Mouse (Mus musculus) ovary, postnatal 10 days (tissue): ENCODE results near the gene Stoml1.

ENCODE experiments used
- DNase-seq: peaks from one replicate; pipeline ENCODE4 v3.0.0; 2022; ENCODE audit warnings: low spot score

Stoml1 gene

GRCm38 (mm10) chr9:58253033-58253804, at the start of gene Stoml1:
Gene Stoml1 (plus strand): TSS chr9:58253164.
- DNase-seq = peak; percentile 91

- no peak for DNase-seq
These were observed 49.2 kb upstream of the Stoml1 start, which contains the start of the genes Islr and Islr2 for GRCm38 (mm10) chr9:58203516-58204447. Gene Islr (minus strand): TSS chr9:58204306. Gene Islr2 (minus strand): TSS chr9:58204319.

DNA sequence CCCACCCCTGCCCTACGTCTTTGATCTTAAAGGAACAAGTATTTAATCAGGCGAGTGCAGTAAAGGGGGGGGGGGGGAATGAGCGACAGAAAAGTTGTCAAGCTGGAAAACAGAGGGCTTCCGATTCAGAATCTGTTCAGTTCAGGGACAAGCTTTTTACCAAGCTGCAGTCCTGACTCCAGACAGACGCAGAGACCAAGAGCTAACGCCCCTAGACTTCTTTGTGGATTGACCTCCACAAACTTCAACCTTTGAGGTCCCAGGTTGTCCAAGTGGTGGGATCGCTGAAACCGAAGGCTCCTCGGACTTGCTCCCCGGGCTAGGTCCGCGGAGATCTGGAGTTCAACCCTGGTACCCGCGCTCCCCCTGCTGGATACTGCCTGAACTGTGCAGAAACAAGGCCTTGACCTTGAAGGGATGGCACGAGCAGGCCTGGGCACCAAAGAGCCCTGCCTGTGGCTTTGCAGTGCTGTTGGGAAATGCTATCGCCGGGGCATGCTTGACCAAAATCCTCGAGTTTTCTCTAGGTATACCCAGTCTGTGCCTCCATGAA, 48.4 kb upstream of the Stoml1 start:
- DNase-seq = peak; percentile 92

DNA sequence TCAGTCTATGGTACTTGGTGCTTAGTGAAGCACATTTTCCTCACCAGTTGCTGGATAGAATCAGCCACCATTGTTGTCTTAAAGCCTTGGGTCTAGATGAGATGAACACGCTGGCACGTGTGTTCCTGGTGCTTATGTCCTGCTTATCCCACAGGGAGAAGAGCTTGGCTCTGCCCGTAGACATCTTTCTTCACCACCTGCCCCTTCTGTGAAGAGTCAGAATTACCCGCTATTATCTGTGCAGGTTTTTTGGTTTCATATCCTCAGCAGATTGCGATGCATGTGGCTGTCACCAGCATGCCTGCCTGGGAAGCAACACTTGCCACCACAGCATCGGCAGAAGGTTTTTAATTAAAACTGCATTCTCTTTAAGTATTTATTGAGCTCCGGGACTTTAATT, 47.0 kb upstream of the Stoml1 start:
- DNase-seq = no peak

- DNase-seq = no peak
These were observed 43.3 kb upstream of the Stoml1 start for GRCm38 (mm10) chr9:58209462-58210303.

DNA sequence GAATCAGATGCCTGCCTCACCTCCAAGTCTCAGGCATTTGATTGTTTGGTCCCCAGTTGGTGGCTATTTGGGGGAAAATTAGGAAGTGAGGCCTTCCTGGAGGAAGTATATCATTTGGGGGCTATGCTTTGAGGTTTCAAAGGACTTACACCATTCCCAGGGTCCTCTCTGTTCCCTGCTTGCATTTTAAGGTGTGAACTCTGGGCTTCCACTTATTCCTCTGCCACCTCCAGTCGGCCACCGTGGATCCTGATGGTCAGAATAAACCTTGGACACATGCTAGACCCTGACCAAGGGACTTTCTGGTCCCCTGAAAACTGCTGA, 42.7 kb upstream of the Stoml1 start:
- DNase-seq = no peak

DNA sequence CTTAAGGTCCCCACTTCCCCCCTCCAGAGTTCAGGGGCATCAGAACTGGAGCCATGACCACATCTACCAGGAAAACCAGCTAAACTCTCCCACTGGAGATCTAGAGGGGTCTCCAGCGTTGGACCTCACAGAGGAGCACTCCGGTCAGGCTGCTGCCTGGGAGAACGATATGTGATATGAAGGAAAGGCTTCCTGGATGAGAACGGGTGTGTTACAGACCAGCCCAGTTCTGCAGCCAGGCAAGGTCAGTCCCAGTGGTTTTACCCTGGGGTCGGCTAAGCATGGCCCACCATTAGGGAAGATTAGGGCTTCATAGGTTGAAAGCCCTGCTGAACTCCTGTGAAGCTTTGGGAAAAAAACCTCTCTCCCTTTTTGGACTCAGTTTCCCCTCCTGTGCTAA, 39.6 kb upstream of the Stoml1 start:
- DNase-seq = no peak

- no peak for DNase-seq
These were observed 39.1 kb upstream of the Stoml1 start for GRCm38 (mm10) chr9:58213865-58214264.

GRCm38 (mm10) chr9:58214519-58215180, 38.3 kb upstream of the Stoml1 start:
- no peak for DNase-seq

DNA sequence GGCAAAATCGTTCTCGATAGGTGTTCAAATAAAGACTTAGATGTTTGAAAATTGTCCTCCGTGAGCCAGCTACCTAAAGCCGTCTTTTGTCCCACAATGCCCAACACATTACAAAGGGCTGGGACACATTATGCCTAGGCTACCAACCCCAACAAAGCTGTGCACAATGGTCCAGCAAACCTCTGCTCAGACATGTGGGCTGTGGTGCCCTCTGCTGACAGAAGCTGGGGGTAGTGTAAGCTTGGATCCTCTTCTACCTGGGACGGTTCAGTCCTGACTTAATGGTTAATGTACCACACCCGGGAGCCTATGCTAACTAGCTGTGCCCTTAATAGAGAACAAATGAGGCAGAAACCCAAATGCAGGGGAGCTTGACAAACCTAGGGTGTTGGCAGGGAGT, 36.6 kb upstream of the Stoml1 start:
- DNase-seq = no peak

GRCm38 (mm10) chr9:58218539-58218938, 34.4 kb upstream of the Stoml1 start:
- DNase-seq = no peak

- no peak for DNase-seq
These were observed 32.6 kb upstream of the Stoml1 start for GRCm38 (mm10) chr9:58220218-58220903.

DNA sequence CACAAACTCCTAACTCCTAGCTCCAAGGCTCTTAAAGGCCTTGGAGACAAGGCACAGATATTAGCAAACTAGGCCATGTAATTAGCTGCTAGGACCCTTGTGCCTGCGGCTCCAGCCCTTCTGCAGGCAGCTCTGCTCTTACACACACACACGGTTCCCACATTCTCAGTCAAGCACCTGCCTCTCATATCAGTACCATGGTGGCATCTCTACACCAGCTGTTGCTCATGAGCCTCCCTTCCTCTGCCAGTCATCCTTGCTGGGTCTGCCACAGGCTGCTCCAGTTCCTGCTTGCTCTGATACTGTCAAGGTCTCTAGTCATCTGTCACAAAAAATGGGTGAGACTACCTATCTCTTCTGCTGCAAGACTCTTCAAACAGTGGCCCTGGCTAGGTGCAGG, 28.6 kb upstream of the Stoml1 start:
- no peak for DNase-seq

- no peak for DNase-seq
These were observed 26.8 kb upstream of the Stoml1 start for GRCm38 (mm10) chr9:58225915-58226913.

GRCm38 (mm10) chr9:58228777-58229466, 24.0 kb upstream of the Stoml1 start:
- DNase-seq = no peak

GRCm38 (mm10) chr9:58231746-58232145, 21.2 kb upstream of the Stoml1 start:
- DNase-seq = no peak

GRCm38 (mm10) chr9:58232374-58232773, 20.6 kb upstream of the Stoml1 start:
- DNase-seq = no peak

GRCm38 (mm10) chr9:58234502-58235015, 18.4 kb upstream of the Stoml1 start:
- no peak for DNase-seq
